Mouse (Mus musculus): Measurements from ENCODE around the gene Cdk18. TPM values are rescaled to one million over a fixed set of nuclear protein-coding genes. Genes with fewer than 3 reads are reported as not detected.

Gene Cdk18
- polyA plus RNA-seq, 1 experiment from 2014 or later: 1.1 TPM

- WGBS: 72% methylated on average over 2 of the region's 2 CpGs
- Histone ChIP-seq H3K27me3 (replicated peaks; ENCODE audit: control insufficient read depth, insufficient read depth, low read length) (no peaks in the 10 kb centered on the region), H3K4me2 (ENCODE audit: low read length) (no peak overlapping the region), H3K4me1 (ENCODE audit: control insufficient read depth, insufficient read depth, low read depth, low read length) (no peaks in the 10 kb centered on the region), H3K36me3 (ENCODE audit: control insufficient read depth, insufficient read depth, low read length) (no peaks in the 10 kb centered on the region), H3K27ac (ENCODE audit: low read depth, low read length) (no peak overlapping the region), H3K4me3 (ENCODE audit: low read length) (no peak overlapping the region), H3K9ac (ENCODE audit: low read depth, low read length) (no peak overlapping the region), H3K9me3 (ENCODE audit: control insufficient read depth, low read length) (no peaks in the 10 kb centered on the region)
- ATAC-seq: no peak
Observed at GRCm38 (mm10) chr1:132109368-132109767, 30.1 kb downstream of the Cdk18 start.

- ATAC-seq: no peak
- no peaks in the 10 kb centered on the region for H3K4me1 ChIP-seq (ENCODE audit: control insufficient read depth, insufficient read depth, low read depth, low read length)
- no peak overlapping the region for H3K4me3 ChIP-seq (ENCODE audit: low read length)
- 67% methylated on average over 14 of the region's 14 CpGs for WGBS
- no peak overlapping the region for H3K27ac ChIP-seq (ENCODE audit: low read depth, low read length)
- no peaks in the 10 kb centered on the region for H3K27me3 ChIP-seq (replicated peaks; ENCODE audit: control insufficient read depth, insufficient read depth, low read length)
- no peak overlapping the region for H3K9ac ChIP-seq (ENCODE audit: low read depth, low read length)
- no peaks in the 10 kb centered on the region for H3K36me3 ChIP-seq (ENCODE audit: control insufficient read depth, insufficient read depth, low read length)
- H3K4me2 ChIP-seq (ENCODE audit: low read length): no peak overlapping the region
- no peaks in the 10 kb centered on the region for H3K9me3 ChIP-seq (ENCODE audit: control insufficient read depth, low read length)
Observed at GRCm38 (mm10) chr1:132104353-132104752, 35.1 kb downstream of the Cdk18 start.

- Histone ChIP-seq H3K4me1 (ENCODE audit: control insufficient read depth, insufficient read depth, low read depth, low read length) (no peaks in the 10 kb centered on the region), H3K4me3 (ENCODE audit: low read length) (no peak overlapping the region), H3K9me3 (ENCODE audit: control insufficient read depth, low read length) (no peaks in the 10 kb centered on the region), H3K36me3 (ENCODE audit: control insufficient read depth, insufficient read depth, low read length) (no peaks in the 10 kb centered on the region), H3K27ac (ENCODE audit: low read depth, low read length) (no peak overlapping the region), H3K4me2 (ENCODE audit: low read length) (no peak overlapping the region), H3K9ac (ENCODE audit: low read depth, low read length) (no peak overlapping the region), H3K27me3 (replicated peaks; ENCODE audit: control insufficient read depth, insufficient read depth, low read length) (no peaks in the 10 kb centered on the region)
- WGBS: 83% methylated on average over 6 of the region's 6 CpGs
- ATAC-seq: no peak
Observed at GRCm38 (mm10) chr1:132101953-132102697, 37.4 kb downstream of the Cdk18 start.

GRCm38 (mm10) chr1:132099775-132100174 lies 39.7 kb downstream of the Cdk18 start:
- ATAC-seq: no peak
- Histone ChIP-seq H3K9me3 (ENCODE audit: control insufficient read depth, low read length) (no peaks in the 10 kb centered on the region), H3K4me1 (ENCODE audit: control insufficient read depth, insufficient read depth, low read depth, low read length) (no peaks in the 10 kb centered on the region), H3K27ac (ENCODE audit: low read depth, low read length) (no peak overlapping the region), H3K27me3 (replicated peaks; ENCODE audit: control insufficient read depth, insufficient read depth, low read length) (no peaks in the 10 kb centered on the region), H3K4me3 (ENCODE audit: low read length) (no peak overlapping the region), H3K9ac (ENCODE audit: low read depth, low read length) (no peak overlapping the region), H3K4me2 (ENCODE audit: low read length) (no peak overlapping the region), H3K36me3 (ENCODE audit: control insufficient read depth, insufficient read depth, low read length) (no peaks in the 10 kb centered on the region)
- WGBS: 67% methylated on average over 4 of the region's 4 CpGs

GRCm38 (mm10) chr1:132099016-132099415 lies 40.5 kb downstream of the Cdk18 start:
- no peaks in the 10 kb centered on the region for H3K27me3 ChIP-seq (replicated peaks; ENCODE audit: control insufficient read depth, insufficient read depth, low read length)
- no peak overlapping the region for H3K4me2 ChIP-seq (ENCODE audit: low read length)
- H3K4me1 ChIP-seq (ENCODE audit: control insufficient read depth, insufficient read depth, low read depth, low read length): no peaks in the 10 kb centered on the region
- no peak overlapping the region for H3K4me3 ChIP-seq (ENCODE audit: low read length)
- no peak overlapping the region for H3K27ac ChIP-seq (ENCODE audit: low read depth, low read length)
- H3K9me3 ChIP-seq (ENCODE audit: control insufficient read depth, low read length): no peaks in the 10 kb centered on the region
- 78% methylated on average over 4 of the region's 4 CpGs for WGBS
- no peaks in the 10 kb centered on the region for H3K36me3 ChIP-seq (ENCODE audit: control insufficient read depth, insufficient read depth, low read length)
- no peak for ATAC-seq
- no peak overlapping the region for H3K9ac ChIP-seq (ENCODE audit: low read depth, low read length)

- Histone ChIP-seq H3K4me3 (ENCODE audit: low read length) (no peak overlapping the region), H3K4me1 (ENCODE audit: control insufficient read depth, insufficient read depth, low read depth, low read length) (no peaks in the 10 kb centered on the region), H3K9ac (ENCODE audit: low read depth, low read length) (no peak overlapping the region), H3K27ac (ENCODE audit: low read depth, low read length) (no peak overlapping the region), H3K9me3 (ENCODE audit: control insufficient read depth, low read length) (no peaks in the 10 kb centered on the region), H3K27me3 (replicated peaks; ENCODE audit: control insufficient read depth, insufficient read depth, low read length) (no peaks in the 10 kb centered on the region), H3K4me2 (ENCODE audit: low read length) (no peak overlapping the region), H3K36me3 (ENCODE audit: control insufficient read depth, insufficient read depth, low read length) (no peaks in the 10 kb centered on the region)
- WGBS: 91% methylated on average over 1 of the region's 1 CpGs
- no peak for ATAC-seq
Observed at GRCm38 (mm10) chr1:132098076-132098475, 41.4 kb downstream of the Cdk18 start.

- H3K27me3 ChIP-seq (replicated peaks; ENCODE audit: control insufficient read depth, insufficient read depth, low read length): no peaks in the 10 kb centered on the region
- H3K36me3 ChIP-seq (ENCODE audit: control insufficient read depth, insufficient read depth, low read length): no peaks in the 10 kb centered on the region
- H3K4me1 ChIP-seq (ENCODE audit: control insufficient read depth, insufficient read depth, low read depth, low read length): no peaks in the 10 kb centered on the region
- H3K9me3 ChIP-seq (ENCODE audit: control insufficient read depth, low read length): no peaks in the 10 kb centered on the region
- H3K4me3 ChIP-seq (ENCODE audit: low read length): no peak overlapping the region
- no peak overlapping the region for H3K4me2 ChIP-seq (ENCODE audit: low read length)
- 85% methylated on average over 11 of the region's 11 CpGs for WGBS
- no peak overlapping the region for H3K9ac ChIP-seq (ENCODE audit: low read depth, low read length)
- H3K27ac ChIP-seq (ENCODE audit: low read depth, low read length): no peak overlapping the region
- no peak for ATAC-seq
Observed at GRCm38 (mm10) chr1:132095356-132096004, 44.0 kb downstream of the Cdk18 start.

- no peak overlapping the region for H3K4me3 ChIP-seq (ENCODE audit: low read length)
- H3K9me3 ChIP-seq (ENCODE audit: control insufficient read depth, low read length): no peaks in the 10 kb centered on the region
- no peak overlapping the region for H3K27ac ChIP-seq (ENCODE audit: low read depth, low read length)
- no peak for ATAC-seq
- no peaks in the 10 kb centered on the region for H3K27me3 ChIP-seq (replicated peaks; ENCODE audit: control insufficient read depth, insufficient read depth, low read length)
- no peak overlapping the region for H3K4me2 ChIP-seq (ENCODE audit: low read length)
- H3K36me3 ChIP-seq (ENCODE audit: control insufficient read depth, insufficient read depth, low read length): no peaks in the 10 kb centered on the region
- WGBS: 81% methylated on average over 4 of the region's 4 CpGs
- no peak overlapping the region for H3K9ac ChIP-seq (ENCODE audit: low read depth, low read length)
- H3K4me1 ChIP-seq (ENCODE audit: control insufficient read depth, insufficient read depth, low read depth, low read length): no peaks in the 10 kb centered on the region
Observed at GRCm38 (mm10) chr1:132093269-132093668, 46.2 kb downstream of the Cdk18 start.

GRCm38 (mm10) chr1:132090266-132090665 lies 49.2 kb downstream of the Cdk18 start:
- 83% methylated on average over 4 of the region's 4 CpGs for WGBS
- Histone ChIP-seq H3K27ac (ENCODE audit: low read depth, low read length) (no peak overlapping the region), H3K27me3 (replicated peaks; ENCODE audit: control insufficient read depth, insufficient read depth, low read length) (no peaks in the 10 kb centered on the region), H3K4me1 (ENCODE audit: control insufficient read depth, insufficient read depth, low read depth, low read length) (no peaks in the 10 kb centered on the region), H3K4me2 (ENCODE audit: low read length) (no peak overlapping the region), H3K9ac (ENCODE audit: low read depth, low read length) (no peak overlapping the region), H3K9me3 (ENCODE audit: control insufficient read depth, low read length) (no peaks in the 10 kb centered on the region), H3K36me3 (ENCODE audit: control insufficient read depth, insufficient read depth, low read length) (no peaks in the 10 kb centered on the region), H3K4me3 (ENCODE audit: low read length) (no peak overlapping the region)
- no peak for ATAC-seq
